Mouse (Mus musculus): Measurements from ENCODE around the gene Slc12a7.

Gene Slc12a7

DNA sequence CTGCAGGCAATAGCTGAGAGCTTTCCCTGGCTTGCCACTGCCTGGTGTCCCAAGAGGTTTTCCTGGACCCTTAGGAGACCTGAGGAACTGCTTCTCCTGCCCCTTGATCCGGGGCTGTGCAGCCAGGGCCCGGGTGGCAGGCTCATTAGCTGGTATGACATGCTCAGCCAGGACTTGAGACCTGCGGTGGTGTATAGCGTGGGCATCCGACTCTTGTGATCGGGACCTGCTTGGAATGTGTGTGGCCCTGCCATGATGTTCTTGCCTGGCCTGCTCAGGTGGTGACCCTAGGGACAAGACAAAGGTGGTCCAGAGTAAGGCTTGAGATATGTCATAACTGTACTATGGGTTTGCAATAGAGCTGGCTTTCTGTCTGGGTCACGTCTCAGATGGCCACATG, 88.4 kb downstream of the Slc12a7 start:
- no peak for DNase-seq

GRCm38 (mm10) chr13:73822187-73822800, 89.4 kb downstream of the Slc12a7 start:
- DNase-seq = peak; percentile 11

- no peak for DNase-seq
These were observed 90.8 kb downstream of the Slc12a7 start for GRCm38 (mm10) chr13:73823711-73824110.

GRCm38 (mm10) chr13:73827243-73827642, 94.3 kb downstream of the Slc12a7 start:
- no peak for DNase-seq

DNA sequence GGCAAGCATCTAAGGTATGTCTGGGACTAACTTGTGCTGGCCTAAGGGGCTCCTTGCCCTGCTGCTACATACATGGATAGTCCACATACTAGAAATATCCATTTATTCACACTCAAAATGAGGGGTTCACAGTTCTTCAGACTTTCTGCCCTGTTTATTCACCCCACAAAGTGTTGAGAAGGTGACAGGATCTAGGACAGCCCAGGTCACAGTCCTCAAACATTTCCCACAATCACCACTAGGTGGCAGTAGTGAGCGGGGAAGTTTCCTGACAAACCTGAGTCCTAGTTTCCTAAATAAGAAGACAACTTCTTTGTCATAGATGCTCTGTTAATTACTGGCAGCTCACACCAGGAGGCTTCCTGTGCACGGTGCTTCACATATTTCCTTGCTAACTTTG, 98.6 kb downstream of the Slc12a7 start:
- DNase-seq = peak; percentile 21

GRCm38 (mm10) chr13:73833809-73834208, 100.9 kb downstream of the Slc12a7 start:
- DNase-seq = no peak

DNA sequence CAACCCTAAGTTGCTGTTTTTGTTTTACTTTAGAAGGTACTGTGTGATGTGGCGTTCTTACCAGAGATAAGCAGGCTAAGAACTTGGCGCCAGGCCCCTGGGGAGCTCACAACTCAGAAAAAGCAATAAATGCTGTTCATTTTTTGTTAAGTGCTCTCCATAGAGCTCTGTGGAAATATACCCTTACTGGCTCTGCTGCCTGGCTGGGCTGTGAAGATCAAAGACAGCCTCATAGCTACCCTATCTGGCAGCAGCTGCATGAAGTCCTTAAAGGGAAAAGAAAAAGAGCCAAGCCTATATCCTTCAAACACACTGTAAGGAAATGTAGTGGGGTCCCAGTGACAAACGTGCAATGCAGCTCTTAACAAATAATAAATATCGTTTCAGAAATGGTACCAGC, 102.9 kb downstream of the Slc12a7 start:
- DNase-seq = no peak

DNA sequence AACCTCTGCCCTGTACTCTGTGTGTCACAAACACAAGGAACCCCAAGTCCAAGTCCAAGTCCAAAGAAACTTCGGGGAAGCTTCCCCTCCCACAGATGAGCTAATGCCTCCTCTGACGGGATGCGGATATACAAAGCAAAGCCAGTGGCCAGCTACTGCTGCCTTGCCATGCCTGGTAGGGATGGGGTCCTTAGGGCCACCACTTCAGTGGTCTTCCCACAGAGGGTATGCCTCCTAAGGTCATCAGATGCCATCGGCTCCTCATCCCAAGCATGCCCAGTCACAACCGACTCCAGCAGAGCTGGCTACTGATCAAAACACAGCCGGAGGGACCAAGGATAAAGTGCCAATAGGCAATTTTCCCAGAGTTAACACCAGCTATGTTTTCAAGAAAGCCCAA, 103.6 kb downstream of the Slc12a7 start:
- DNase-seq = no peak

DNA sequence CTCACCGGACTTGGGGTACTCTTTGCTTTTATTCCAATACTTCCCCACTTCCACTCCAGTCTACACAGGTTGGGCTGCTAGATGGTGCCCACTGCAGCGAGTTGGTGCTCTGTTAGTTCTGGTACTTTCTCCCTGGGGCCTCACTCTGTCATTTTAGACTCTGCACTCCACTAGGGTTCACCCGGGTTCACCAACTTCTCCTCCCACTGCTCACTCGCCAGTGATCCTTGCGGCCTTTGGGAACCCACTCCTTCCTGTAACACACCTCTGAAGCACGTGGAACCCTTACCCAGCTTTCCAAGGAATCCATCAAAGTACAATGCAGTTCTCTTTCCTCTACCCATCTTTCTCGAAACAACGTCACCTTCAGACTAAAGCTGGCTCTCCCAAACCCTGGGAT, 104.8 kb downstream of the Slc12a7 start:
- DNase-seq = no peak

GRCm38 (mm10) chr13:73839137-73839548, 106.2 kb downstream of the Slc12a7 start:
- no peak for DNase-seq

DNA sequence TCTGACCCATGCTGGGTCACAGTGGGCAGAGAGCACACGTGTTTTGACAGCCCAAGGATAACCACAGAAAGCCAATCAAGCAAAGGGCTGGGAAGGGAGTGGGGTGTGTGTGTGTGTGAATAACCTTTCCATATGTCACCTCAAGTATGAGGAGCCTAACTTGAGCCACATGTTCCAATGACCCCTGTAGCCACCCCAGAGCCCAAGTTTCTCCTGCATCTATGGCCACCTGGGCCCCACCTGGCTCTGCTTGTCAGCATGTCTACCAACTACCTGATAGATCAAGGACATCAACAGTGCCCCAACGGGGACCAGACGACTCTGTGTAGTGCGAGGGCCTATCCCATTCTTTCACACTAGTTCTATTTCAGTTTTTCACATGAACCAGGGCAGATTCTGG, 106.8 kb downstream of the Slc12a7 start:
- no peak for DNase-seq

GRCm38 (mm10) chr13:73842696-73843095, 109.8 kb downstream of the Slc12a7 start:
- DNase-seq = no peak

DNA sequence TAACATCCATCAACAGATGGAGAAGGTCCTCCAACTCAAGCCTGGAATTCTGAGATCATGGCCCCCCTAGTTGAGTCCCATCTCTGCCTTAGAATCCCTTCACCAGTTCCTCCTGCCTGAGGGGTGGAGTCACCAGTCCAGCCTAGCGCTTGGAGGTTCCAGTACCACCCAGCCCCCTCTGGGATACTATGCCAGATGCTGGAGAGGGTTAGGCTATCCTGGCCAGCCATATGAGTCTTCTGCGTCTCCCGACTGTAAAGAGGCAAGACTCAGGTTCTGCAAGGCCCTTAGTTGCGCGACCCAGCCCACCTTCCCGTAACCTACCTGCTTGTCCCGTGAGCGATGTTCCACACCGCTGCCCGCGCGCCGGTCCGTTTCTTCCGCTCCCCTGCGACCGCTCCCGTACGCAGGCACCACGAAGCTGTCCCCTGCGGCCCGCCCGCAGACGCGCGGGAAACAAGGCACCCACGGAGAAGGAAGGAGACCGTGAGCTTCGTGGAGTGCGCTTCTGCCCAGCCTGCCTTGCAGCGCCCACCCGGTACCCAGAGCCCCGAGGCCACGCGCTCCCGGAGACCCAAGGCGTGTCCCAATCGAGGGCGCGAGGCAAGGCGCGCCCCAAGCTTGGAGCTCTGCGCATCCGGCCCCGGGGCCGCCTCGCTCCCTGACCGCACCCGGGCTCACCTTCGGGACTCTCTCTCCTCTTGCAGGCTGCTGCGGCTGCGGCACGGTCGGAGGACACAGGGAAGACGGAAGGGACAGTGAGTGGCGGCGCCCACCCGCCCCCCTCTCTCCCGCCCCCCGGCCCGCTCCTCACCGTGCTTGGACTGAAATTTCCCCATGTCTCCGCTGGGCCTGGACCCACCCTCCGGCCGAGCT, 113.9 kb downstream of the Slc12a7 start:
- DNase-seq = no peak

DNA sequence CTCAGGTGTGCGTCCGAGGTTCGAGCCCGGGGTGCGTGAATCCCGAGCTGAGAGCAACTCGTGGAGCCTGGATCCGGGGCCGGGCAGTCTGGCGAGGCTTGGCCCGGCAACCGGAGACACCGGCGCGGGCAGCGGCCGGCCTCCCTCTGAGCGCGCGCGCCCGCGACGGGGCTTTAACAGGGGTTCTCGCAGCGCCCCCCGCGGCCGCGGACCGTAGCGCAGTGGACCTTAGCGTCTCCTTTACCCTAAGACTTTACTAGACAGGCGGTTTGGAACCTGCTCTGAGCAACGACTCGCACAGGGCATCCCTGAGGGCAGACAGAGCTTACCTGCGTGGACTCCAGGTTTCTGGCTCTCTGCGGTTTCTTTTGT, 114.6 kb downstream of the Slc12a7 start, which contains the start of gene Nkd2:
Nkd2 (minus strand) TSS at position 167 of the 372 bp plus-strand sequence.
- peak; percentile 8 for DNase-seq
